Mouse (Mus musculus) erythroid progenitor cell, adult 5-6 weeks (primary cell): ENCODE results near the gene Me1. TPM values are rescaled to one million over a fixed set of nuclear protein-coding genes. Genes with fewer than 3 reads are reported as not detected.

ENCODE experiments used
- ATAC-seq: replicated peaks from 2 replicates; pipeline ENCODE4 v1.8.0; 2016; ENCODE audit warnings: moderate number of reproducible peaks, mild to moderate bottlenecking, moderate TSS enrichment, inconsistent platforms; ENCODE audit not compliant: poor library complexity, low FRiP score, severe bottlenecking
- total RNA-seq, 2 experiments: library from RNA; stranded (forward) in 1 of 2; stranded (reverse) in 1 of 2; fragments of 150-400 nt in 1 of 2; fragments of 186-747, 209-891 nt in 1 of 2; gene quantifications; 2 replicates each; pipeline versions ENCODE4 v1.2.3 to v1.2.4; 2015 to 2017; ENCODE audit warnings: low replicate concordance in 2 of 2

The Me1 gene
- total RNA-seq (2015; ENCODE audit: low replicate concordance), result 0.36 TPM in 1 of 2 replicates, not detected in the other
- 1.1 TPM in 1 of 2 replicates, not detected in the other for total RNA-seq (2017; ENCODE audit: low replicate concordance)

DNA sequence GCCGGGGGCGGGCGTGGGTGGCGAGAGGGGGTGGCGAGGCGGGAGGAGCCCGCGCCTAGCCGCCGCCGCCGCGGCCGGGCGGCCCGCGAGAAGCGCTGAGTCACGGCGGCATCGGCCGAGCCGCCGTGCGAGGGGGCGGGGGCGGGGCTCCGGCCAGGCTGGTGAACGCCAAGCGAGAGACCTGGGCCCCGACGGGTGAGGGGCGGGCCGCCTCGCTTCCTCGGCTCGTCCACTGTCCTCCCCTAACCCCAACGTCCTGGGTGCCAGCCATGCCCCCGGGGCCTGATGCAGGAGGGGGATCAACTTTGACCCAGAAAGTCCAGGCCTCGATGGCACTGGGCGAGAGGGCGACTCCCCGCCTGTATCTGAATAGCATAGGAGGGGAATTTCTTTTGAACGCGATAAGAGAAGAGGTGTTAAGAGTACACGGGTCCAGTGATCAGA is at the start of gene Me1:
TSS of gene Me1 (minus strand) at position 136 of the 444 bp plus-strand sequence.
- ATAC-seq, result 0 out of 2 replicates have a peak, but pooled peaks have one; percentile 42

DNA sequence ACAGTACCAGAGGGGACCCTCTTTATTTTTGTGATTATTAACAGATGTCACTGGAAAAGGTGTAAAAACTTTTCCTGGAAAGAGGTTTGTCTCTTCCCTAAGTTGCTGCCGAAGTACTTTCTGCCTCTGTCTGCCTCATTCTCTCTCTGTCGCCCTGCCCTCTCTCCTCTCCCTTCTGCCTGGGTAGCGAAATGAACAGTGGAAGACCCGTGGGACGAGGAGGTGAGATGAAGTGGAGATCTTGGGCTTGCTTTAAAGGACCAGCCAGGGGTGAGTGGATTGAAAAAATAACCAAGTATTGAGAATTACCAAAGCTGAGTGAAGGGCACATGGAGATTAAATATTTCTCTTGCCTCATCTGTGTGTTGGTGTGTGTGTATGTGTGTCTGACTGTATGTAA is 48.3 kb upstream of the Me1 start:
- no peak for ATAC-seq

DNA sequence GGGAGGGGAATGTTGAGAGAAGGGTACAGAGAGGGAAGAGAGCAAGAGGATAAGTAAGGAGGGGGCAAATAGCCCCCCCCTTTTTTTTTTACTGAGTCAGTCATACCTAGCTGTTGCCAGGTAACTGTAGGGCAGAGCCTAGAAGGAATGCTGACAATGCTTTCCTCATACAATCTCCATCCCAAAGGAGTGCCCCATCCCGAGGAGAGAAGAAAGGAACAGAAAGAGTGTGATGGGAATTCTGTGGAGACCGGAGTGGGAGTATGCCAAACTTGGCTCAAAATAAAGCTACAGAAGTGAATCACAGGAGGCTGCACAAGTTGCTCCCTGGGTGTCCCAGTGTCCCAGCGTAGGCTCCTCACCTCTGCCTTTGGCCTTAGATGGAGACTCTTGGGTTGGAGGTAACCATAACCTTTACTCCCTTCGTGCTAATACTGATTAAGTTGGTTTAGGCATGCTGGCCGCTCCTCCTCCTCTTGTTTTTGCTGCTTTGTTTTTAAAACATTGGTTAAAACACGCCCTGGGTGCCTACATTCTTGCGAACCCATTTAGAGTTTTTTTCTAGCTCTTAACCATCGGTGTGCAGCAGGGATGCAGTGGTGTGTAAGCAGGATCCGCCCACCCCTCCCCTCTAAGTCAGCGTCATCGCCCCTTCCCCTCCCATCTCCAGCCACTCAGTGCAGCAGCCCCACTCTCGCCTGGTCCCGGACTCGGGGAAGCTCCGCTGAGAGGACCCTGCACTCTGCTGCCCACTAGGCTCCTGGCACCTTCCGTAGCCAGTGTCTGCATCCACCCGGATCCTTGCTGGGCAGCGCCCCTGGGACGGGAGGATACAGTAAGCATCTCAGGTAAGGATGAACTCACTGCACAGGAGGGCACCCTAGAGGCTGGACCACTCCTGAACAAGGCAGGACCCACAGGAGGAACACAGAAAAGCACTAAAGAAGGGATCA is 47.5 kb upstream of the Me1 start, which contains the start of gene Prss35:
TSS of gene Prss35 (plus strand) at position 691 of the 953 bp plus-strand sequence.
- ATAC-seq, result no peak

DNA sequence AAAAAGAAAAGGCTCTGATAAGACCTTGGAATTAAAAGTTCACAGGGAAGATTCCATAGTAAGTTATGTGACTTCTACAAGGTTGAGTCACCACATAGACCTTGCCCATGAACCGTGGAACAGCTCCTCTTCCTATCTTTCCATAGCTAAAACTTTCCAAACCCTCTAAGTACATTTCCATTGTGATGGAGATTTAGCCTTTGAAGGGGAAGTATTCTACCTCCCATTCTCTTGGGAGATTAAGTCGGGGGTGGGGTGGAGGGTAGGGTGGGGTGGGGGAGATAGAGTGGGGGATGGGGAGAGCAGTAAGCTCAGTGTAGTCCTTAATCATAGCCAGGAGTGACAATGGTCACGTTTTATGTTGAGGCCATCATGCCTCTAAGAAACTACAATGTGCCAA is 44.2 kb upstream of the Me1 start:
- no peak for ATAC-seq

DNA sequence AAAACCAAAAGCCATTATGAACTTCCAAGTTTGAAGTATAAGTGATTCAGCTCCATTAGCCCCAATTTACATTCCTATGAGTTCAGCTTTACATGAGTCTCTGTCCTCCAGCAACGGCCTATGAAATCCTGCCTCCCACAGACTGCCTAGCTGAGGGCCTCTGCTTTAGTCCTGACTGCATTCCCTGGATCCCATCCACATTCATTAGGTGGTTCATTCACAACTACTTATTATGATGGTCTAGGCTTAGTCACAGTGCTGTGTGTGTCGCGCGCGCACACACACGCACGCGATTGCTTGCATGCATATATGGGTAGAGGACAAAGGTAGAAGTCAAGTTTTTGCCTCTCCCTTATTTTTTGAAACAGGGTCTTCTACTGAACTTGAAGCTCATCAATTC is 43.0 kb upstream of the Me1 start:
- no peak for ATAC-seq

DNA sequence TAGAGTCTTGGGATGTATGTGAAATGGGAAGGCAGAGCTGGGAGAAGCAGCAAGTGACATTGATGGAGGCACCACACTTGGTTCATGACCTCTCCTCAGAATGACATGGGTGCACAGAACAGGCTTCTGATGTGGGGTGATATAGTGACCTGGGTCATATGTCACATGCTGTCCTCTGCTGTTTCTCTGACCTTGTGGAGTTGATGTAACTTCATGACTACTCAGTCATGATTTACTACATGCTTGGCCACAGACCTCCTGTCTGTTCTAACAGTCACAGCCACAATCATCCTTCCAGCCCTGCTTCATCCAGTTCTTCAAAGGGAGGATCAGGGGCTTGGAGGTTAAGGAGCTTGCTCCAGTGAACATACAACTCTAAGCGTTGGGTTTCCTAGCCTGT is 42.3 kb upstream of the Me1 start:
- ATAC-seq, result no peak

DNA sequence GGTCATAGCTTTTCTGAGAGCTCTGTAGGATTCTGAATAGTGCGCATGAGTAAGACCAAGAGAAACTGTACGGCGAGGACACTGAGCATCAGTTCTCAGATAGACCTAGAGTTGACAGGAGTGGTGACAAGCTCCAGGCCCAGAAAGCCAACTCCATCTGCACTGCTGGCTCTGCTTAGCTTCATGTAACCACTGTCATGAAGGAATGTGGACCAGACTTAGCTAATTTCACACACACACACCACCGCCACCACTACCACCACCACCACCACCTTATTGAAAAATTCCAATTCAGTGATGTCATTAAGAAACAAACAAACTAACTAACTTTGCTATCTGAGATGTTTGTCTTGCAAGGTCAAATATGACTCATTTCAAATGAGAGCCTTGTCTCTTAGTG is 41.2 kb upstream of the Me1 start:
- ATAC-seq, result no peak

DNA sequence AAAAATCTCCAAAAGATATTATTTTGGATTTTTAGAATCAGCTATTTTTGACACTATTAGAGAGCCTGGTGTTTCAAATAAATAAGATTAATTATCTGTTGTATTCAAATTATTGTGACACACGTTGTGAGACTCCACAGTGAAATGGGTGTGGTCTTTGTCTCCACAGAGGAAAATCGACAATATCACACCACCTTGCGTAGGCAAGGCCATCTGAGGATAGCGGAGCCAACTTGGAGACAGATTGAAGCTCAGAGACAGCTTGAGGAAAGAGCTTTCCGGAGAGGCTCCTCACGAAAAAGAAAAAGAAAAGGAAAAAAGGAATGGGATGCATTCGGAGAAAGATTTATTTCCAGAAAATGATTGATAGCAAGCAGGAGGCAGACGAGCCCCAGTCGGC is 39.0 kb upstream of the Me1 start:
- no peak for ATAC-seq

DNA sequence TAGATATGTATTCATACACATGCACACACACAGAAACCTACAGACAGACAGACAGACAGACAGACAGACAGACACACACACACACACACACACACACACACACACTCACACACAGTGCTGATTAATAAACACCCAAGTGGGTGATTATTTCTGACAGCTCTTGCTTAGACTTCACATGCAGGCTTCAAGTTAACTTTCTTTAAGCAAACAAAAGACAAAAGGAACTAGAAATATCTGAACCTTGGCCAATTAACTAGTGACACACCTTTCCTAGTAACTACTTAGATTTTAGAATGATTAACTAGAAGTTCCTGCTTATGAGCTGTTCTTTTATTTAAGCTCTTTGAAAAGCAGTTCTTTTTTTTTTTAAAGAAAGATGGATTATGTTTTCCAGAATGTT is 38.6 kb upstream of the Me1 start:
- ATAC-seq, result no peak

DNA sequence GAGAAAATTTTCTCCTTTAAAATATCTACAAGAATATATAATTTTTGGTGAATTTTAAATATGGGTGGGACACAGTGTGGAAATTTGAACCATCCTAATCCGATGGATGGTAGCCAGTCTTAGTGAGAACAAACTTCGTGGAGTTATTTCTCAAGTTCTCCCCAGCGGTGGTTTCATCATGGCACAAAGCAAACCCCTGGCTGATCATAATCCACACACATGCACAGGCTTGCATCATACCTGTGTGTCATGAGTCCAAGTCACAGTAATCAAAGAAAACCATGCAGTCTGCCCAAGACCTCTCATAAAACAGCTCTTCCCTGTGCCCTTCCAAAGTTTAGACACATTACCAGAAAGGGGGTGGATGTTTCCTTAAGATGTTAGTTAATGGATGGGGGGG is 34.1 kb upstream of the Me1 start:
- no peak for ATAC-seq

DNA sequence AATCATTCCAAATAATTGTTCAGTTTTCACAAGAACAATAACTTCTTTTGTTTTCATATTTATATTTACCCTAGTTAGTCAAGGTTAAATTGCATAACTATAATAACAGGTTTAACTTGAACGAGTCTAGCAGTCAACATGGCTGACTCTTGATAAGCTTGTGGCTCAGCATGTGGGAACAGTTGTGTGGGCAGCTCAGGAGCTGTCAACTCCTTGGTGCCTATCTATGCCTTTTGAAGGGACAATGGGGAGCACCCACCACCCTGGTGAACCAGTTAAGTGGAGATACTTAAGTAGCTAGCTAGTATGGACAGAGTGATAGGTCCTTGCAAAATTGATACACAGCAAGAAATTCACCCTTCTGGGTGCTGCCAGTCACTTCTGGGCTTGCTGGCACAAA is 33.3 kb upstream of the Me1 start:
- no peak for ATAC-seq

DNA sequence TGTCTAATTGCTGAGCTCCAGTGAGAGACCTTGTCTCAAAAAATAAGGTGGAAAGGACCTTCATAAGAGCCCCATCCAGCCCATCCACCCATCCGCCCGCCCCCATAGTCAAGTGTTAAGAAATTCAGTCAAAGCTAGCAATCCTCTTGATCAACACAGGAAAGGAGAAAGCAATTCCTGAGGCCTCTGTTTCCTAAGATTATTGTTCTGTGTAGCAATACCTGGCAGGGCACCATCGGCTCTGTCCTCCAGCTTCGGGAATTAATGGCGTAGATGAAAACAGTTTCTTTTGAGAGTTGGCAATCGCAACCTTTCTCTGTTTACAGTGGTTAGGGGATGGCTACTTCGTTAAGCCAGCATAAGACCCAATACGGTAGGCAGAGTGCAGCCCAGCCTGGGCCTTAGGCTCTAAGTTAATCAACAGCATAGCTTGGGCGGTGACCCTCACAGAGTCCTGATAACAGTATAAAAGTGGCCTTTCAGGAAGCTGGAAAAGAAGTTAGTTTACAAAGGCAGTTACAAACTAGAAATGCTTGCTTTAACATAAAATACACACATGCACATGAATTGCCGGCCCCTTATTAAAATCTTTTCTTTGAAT is 32.6 kb upstream of the Me1 start:
- ATAC-seq, result no peak

DNA sequence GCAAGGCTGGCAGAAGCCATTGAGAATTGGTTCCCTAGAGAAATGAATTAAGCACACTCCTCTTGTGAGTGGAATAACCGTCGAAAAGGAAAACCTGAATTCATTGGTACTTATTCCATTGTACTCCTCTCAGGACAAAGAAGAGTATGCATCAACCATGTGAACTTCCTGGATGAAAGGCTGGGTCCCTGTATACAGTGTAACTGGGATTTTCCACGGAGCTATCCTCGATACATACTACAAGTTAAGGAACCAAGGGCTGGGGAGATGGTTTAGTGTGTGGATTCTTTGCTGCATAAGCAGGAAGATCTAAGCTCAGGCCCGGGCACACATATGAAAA is 30.6 kb upstream of the Me1 start:
- ATAC-seq, result no peak

DNA sequence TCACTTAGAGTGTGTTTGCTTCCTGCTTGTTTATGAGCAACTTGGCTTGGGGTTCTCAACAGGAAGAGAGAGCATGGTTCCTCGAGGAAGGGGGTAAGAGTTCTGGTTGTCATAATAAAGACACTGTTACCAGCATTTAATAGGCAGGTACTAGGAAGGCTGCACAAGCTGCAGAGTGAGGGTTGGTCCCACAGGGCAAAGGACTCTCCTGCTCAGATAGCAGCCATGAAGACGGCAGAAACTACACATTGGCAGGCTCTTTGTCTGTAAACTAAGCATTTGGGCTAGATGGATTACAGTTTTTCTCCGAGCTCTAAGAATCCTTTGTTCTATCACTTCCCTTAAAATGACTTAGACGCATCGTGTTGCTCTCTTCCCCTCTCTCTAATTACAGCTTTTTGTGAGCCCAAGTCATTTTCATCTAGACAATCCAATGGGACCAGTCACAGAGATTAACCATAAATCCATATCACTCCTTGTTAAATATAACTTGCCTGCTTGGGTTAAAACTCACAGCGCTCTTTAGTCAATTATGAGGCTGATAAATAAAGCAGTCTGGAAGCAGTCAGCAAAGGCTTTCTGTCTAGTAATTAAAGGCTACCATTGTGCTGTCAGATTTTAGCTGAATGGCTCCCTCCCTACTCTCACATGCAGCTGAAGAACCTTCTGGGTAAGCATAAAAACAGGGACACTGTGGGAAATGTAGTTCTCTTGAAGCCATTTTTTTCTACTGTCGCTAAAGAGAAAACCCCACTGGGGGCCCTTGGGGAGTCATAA is 30.0 kb upstream of the Me1 start:
- ATAC-seq, result no peak

DNA sequence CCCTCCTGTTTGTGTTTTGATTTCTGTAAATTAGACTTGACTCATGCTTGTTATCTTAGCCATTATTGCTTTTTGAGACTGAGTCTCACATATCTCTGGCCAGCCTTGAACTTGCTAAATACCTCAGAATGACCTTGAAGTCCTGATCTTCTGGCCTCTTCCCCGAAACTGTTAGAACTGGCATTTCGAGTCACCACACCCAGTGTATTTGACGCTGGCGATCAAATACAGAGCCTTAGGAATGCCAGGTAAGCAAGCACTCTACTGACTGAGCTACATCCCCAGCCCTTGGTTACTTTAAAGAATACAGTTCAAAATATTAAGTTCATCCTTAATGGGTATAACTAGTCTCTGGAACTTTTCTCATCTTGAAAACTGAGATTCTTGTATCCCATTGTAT is 29.3 kb upstream of the Me1 start:
- no peak for ATAC-seq

DNA sequence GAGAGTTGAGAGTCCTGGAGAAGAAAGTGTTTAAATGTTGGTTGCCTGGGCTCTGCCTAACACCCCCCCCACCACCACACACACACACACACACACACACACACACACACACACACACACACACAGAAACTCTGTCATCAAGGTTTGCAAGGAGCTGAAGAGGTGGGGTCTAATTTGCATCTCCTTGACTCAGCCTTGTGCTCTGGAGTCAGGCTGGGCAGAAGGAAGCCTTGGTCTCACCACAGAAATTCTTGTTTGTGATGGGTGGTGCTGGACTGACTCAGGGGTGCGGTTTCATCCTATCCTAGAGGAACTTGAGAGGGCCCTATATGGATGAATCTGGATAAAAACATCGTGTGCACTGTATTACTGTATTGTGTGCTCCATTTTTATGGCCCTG is 25.0 kb upstream of the Me1 start:
- no peak for ATAC-seq

DNA sequence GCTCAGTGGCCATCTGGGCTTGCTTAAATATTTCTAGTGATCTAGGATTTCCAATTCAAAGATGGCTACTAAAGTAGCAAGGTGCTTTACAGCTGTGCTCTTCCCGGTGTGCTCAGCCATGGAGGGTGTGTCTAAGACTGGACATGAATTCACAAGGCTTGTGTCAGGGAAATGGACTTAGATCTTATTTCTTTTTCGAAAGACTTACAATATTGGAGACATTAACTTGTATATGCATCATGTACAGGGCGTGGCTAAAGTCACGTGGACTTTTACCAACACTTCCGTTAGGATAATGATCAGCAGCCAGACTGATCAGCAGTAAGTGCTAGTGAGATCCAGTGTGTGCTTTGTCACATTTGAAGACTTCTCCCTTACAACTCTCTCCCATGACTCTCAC is 24.5 kb upstream of the Me1 start:
- no peak for ATAC-seq

DNA sequence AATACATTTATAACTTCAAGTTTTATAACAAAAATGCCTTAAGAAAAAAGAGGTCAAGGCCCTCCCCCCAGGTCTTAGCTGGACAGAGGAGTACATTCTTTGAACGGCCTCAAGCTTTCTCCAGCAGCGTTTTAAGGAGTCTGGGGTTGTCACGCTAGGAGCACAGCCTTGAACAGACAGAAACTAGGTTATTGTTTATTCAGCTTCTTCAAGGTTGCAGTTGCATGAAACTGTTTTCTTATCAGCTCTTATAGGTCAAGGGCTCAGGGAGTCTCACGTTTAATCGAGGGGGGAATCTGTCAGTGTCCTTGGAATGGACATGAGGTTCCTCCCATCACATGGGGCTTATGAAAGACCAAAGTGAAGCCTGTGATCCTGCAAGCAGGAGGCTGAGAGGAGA is 21.4 kb upstream of the Me1 start:
- ATAC-seq, result no peak

DNA sequence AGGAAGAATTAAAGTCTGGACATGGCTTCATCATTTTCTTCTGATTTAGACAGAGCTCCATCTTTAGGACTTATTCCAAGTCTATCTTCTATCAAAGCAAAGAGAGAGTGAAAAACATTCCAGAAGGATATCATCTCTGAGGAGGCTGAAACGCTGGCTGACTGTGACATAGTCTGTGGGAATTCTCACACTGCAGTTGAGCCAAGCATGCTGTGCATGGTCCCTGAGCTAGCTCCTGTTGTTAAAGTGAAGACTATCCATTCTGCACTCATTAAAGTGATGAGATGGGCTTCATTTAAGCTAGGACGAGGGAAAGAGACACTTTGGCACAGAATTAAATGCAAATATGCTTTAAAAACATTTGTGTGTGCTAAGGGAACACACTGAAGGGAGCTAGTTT is 20.8 kb upstream of the Me1 start:
- no peak for ATAC-seq

DNA sequence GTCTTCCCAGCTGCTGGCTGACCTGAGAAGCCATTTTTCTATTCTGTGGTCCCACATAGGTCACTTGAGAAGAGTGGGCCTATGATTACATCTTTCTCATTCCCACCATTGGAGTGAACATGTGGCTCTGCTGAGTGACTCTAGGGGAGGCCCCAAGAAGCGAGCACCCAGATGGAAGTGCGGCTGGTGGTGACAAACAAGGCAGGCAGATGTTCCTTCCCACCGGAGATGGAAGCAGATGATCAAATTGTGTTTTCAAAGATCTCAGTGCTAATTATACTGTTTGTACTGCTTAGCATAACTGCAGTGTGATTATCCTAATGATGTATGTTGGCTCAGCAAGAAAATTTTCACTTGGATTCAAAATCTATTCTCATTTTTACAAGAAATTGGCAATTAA is 18.3 kb upstream of the Me1 start:
- ATAC-seq, result no peak

DNA sequence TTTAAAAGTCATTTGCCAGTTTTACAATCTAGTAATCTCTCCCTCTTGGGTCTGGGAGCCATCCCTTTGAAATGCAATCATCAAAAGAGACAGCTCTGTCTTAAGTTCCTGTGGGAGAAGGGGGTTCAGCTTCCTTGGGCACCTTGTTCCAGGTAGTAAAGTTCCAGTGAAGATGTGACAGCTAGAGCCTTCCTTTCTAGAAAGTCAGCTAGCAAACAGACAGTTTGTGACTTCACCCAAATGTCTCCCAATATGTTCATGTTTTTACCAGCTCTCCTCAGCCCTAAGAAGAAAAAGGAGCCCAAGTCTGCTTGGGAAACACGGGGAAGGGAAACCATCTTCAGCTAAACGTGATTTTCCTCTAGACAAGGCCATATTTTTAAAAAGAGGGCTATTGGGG is 16.9 kb upstream of the Me1 start:
- no peak for ATAC-seq
